Mouse (Mus musculus): ENCODE measurements around the gene Atxn10.

Gene Atxn10

GRCm38 (mm10) chr15:85479365-85479764 lies 143.3 kb downstream of the Atxn10 start:
- no peak for DNase-seq

- DNase-seq = no peak
Measured at GRCm38 (mm10) chr15:85479919-85480318, 143.9 kb downstream of the Atxn10 start.

DNA sequence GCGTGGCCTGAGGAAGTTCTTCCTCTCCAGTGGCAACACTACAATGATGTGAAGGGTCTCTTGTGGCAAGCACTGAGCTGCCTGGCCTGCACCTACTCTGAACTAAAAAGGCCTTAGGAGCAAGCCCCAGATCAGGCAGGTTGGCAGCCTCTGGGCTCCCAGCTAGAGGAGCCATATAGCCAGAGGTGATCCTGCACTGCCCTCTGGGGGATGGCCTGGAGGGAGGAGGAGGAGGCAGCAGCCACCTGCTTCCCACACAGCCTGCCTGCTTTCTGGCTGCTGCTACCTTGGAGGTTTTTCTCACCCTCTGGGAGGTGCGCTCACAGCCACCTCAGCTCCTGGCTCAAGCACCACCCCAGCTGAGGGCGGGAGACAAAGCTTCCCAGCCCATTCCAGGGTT lies 144.6 kb downstream of the Atxn10 start:
- no peak for DNase-seq

DNA sequence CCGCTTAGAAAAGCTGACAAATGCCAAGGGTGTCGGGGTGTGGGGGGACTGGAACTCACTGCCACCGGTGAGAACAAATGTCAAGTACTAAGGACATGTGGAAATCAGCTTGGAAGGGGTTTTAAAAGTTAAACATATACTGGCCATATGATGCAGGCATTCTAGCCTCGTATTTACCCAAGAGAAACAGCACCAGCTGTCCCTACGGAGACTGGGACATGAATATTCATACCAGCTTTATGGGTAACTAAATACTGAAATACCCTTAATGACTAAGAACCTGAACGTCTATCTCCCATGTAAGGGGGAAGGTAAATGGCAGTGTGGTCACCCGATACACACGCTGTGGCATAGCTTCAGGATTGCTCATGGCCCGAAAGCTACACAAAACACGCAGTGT lies 152.9 kb downstream of the Atxn10 start:
- no peak for DNase-seq

DNA sequence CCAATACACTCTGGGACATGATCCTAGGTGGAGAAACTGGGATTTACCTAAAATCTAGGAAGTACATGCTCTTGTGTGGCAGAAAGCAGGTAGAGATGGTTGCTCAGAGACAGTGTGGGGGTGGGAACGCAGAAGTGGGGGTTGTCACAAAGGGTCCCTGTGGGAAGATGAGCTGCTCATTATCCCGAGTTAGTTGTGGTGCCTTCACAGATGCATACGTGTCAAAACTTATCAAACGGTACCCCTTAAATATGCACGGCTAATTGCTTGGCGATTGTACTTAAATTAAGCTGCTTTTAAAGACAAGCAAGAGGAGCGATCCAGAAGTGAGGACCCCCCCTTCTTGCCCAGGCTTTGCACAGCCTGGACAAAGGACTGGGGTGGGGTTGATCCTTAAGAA lies 153.7 kb downstream of the Atxn10 start:
- DNase-seq = no peak

DNA sequence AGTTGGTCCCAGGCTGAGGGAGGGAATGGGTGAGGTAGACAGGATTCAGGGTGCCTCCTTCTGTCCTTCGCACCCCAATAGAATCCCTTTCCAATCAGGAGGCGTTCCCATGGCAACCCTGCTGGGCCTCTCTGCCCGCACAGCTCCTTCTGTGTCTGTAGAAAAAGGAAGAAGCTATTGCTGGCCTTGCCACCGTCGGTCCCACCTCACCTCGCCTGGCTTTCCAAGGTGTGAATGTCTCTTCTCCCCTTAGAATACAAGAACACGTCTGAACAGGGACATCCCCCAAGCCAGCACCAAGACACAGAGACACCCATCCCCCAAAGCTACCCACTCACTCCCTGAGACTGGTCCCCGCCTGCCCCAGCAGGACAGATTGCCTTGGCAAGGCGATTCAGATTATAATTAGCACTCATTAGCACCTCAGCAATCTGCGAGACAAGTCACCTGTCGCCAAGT lies 158.1 kb downstream of the Atxn10 start:
- no peak for DNase-seq

- no peak for DNase-seq
Measured at GRCm38 (mm10) chr15:85497548-85497947, 161.5 kb downstream of the Atxn10 start.

DNA sequence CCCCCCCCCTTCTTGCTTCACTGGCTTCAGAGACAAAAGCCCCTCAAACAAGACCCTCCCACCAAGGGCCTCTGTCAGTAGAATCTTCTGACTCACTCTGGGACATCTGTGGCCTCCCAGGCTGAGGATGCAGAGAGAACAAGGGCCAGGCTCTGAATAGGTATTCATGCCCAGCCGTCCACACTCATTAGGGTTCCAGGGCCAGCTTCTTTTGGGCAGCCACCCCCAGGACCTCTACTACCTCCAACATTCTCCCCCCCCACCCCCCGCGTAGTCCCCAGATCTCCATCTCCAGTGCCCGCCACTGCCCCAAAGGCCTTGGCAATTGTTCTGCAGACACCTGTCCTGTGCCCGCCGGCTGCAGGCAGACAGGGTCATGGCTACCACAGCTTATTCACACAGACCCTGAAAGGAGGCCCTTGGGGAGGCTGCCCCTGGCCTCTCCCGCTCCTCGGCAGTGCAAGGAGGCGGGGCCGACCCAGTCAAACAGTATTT lies 162.0 kb downstream of the Atxn10 start:
- no peak for DNase-seq

GRCm38 (mm10) chr15:85500267-85500666 lies 164.2 kb downstream of the Atxn10 start:
- DNase-seq = no peak

- no peak for DNase-seq
Measured at GRCm38 (mm10) chr15:85503127-85503526, 167.1 kb downstream of the Atxn10 start, which contains the start of gene 7530416G11Rik. Gene 7530416G11Rik (minus strand): TSS chr15:85503227.

- DNase-seq = no peak
Measured at GRCm38 (mm10) chr15:85505118-85505925, 169.3 kb downstream of the Atxn10 start.

GRCm38 (mm10) chr15:85506680-85507079 lies 170.6 kb downstream of the Atxn10 start:
- DNase-seq = no peak

- DNase-seq = no peak
Measured at GRCm38 (mm10) chr15:85507370-85508014, 171.4 kb downstream of the Atxn10 start.

Data from kidney, adult 11 months (tissue).